Mouse (Mus musculus) forebrain, embryonic 12.5 days (tissue): ENCODE measurements around the gene Sephs2. TPM values are rescaled to one million over a fixed set of nuclear protein-coding genes. Genes with fewer than 3 reads are reported as not detected.
A peak's percentile ranks its signal among the peaks of the same experiment; 100 is the strongest.

Source experiments
- ATAC-seq: fragments of 200-750 bp; cut with Nextera tagmentation; 2 replicates; pipeline ENCODE4 v1.8.0; 2017; ENCODE audit warnings: moderate TSS enrichment; ENCODE audit not compliant: low FRiP score
- H3K27ac ChIP-seq: fragments of 300-500 bp; sonication (generic); 2 replicates; pipeline ENCODE4 v1.5.1; 2016; ENCODE audit warnings: mild to moderate bottlenecking
- H3K27me3 ChIP-seq: fragments of 300-500 bp; sonication (generic); 2 replicates; pipeline ENCODE4 v1.6.1; 2016; ENCODE audit warnings: mild to moderate bottlenecking
- H3K36me3 ChIP-seq: fragments of 300-500 bp; sonication (generic); replicated peaks from 2 replicates; pipeline ENCODE4 v1.6.1; 2016; ENCODE audit warnings: mild to moderate bottlenecking
- H3K4me1 ChIP-seq: fragments of 300-500 bp; sonication (generic); 2 replicates; pipeline ENCODE4 v1.6.1; 2016
- H3K4me2 ChIP-seq: fragments of 300-500 bp; sonication (generic); 2 replicates; pipeline ENCODE4 v1.6.1; 2016; ENCODE audit warnings: mild to moderate bottlenecking, moderate library complexity
- H3K4me3 ChIP-seq: fragments of 300-500 bp; sonication (generic); replicated peaks from 2 replicates; pipeline ENCODE4 v1.5.1; 2016; ENCODE audit warnings: mild to moderate bottlenecking
- H3K9ac ChIP-seq: fragments of 300-500 bp; sonication (generic); 2 replicates; pipeline ENCODE4 v1.6.1; 2016; ENCODE audit warnings: mild to moderate bottlenecking
- H3K9me3 ChIP-seq: fragments of 300-500 bp; sonication (generic); 2 replicates; pipeline ENCODE4 v1.6.1; 2016
- WGBS: fragments of 180-500 bp; shearing (Covaris S2); methylation state at CpG from one replicate; pipeline ENCODE4 v1.1.7; 2016; 5-methylcytosine and 5-hydroxymethylcytosine counted together
- polyA plus RNA-seq: library from polyadenylated mRNA; unstranded; fragments of >200 nt; fragmentation: Nextera tagmentation; extraction: Ambion mirVana; gene quantifications from 2 replicates; pipeline ENCODE4 v1.2.1, GENCODE M21; 2016

Sephs2 gene
- 73.7 and 81.6 TPM in 2 replicates for polyA plus RNA-seq

DNA sequence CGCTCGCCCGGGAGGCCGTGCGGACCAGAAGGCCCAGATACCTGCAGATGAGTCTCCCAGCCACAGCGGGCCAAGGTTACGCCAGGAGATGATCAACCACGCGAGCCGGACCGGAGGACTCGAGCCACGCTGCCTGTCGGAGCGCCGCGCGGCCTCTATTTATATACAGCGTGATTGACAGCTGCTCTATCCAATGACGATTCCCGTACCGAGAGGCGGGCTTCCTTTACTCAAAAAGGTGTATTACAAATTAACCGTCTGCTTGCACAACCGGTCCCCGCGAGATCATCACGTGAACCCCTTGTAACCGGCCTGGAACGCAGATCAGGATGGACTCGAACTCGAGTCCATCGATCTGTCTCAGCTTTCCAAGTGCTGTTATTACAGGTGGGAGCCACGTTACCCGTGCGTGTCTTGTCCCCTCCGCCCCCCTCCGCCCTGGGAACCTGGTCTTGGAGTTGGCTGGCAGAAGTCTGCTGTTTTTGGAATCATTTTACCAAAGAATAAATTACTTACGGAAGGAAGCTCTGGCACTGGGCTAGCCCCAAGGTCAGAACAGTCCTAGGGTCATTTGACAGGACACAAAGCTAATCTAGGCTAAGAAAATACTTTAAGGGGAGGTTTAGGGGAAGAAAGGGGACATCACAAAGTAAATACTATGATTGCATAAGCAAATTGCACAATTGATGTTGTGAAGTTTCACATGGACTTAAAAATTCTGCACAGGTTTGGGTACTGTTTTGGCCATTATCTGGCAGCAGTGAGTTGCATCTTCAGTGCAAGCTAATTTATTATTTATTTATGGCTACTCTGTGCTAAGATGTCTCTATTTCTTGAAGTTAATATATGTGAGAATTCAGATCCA lies at the start of gene Sephs2:
Gene Sephs2, minus strand, starts transcription at position 131 of the 865 bp plus-strand sequence.
- Histone ChIP-seq H3K27ac (peak within 1 kb of the TSS; percentile 80), H3K9ac (peak within 1 kb of the TSS; percentile 91), H3K9me3 (no peaks in the 10 kb centered on the region), H3K4me2 (peak within 1 kb of the TSS; percentile 94), H3K27me3 (no peaks in the 10 kb centered on the region), H3K4me1 (peaks cover 14% of the 10 kb centered on the region), H3K4me3 (peak within 1 kb of the TSS; percentile 83), H3K36me3 (peaks cover 17% of the 10 kb centered on the region)
- ATAC-seq: peak; percentile 91
- WGBS: 3% methylated on average over 39 of the region's 39 CpGs

DNA sequence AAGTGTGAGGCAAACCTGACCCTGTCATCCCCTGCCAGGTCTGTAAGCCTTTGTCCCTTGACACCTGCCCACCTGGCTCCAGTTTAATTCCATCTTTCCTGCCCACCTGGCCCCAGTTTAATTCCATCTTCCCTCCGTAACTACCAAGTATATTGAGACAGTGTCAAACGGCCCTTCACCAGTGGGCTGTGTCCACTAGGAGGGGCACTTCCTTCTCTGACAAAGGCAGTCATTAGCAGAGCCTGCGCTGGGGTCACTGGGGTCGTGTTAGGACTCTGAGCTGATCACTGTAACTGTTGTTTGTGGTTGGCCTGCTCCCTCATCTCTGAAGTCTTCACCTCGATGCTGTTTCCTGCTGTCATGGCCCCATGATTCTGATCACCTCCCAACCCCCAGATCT lies 48.2 kb upstream of the Sephs2 start:
- no peaks in the 10 kb centered on the region for H3K4me1 ChIP-seq
- H3K27ac ChIP-seq: no peak overlapping the region
- H3K36me3 ChIP-seq: no peaks in the 10 kb centered on the region
- no peaks in the 10 kb centered on the region; the same call in 1 of the 2 replicates for H3K27me3 ChIP-seq
- 44% methylated on average over 5 of the region's 5 CpGs for WGBS
- H3K4me3 ChIP-seq: no peak overlapping the region
- no peak overlapping the region for H3K9ac ChIP-seq
- ATAC-seq: no peak
- H3K9me3 ChIP-seq: no peaks in the 10 kb centered on the region
- H3K4me2 ChIP-seq: no peak overlapping the region

DNA sequence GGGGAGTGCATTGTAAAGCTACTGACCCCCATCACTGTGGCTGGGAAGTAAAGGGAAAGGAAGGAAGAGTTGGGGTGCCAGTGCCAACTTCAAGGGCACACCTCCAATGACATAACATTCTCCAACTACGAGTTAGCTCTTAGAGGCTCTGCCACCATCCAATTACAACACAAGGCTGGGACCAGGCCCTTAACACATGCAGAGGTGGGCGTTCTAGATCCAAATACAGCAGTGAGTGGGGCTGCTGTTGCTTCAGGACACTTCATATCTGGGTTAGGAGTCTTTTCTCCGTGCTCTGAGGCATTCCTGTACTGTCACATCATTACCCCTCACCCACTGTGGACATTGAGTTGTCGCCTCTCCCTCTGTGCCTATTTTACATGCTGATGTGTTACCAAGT lies 47.3 kb upstream of the Sephs2 start:
- Histone ChIP-seq H3K4me1 (no peaks in the 10 kb centered on the region), H3K9ac (no peak overlapping the region), H3K4me2 (no peak overlapping the region), H3K4me3 (no peak overlapping the region), H3K9me3 (no peaks in the 10 kb centered on the region), H3K36me3 (no peaks in the 10 kb centered on the region), H3K27me3 (no peaks in the 10 kb centered on the region; the same call in 1 of the 2 replicates), H3K27ac (no peak overlapping the region)
- no peak for ATAC-seq
- WGBS: 73% methylated on average over 4 of the region's 4 CpGs

DNA sequence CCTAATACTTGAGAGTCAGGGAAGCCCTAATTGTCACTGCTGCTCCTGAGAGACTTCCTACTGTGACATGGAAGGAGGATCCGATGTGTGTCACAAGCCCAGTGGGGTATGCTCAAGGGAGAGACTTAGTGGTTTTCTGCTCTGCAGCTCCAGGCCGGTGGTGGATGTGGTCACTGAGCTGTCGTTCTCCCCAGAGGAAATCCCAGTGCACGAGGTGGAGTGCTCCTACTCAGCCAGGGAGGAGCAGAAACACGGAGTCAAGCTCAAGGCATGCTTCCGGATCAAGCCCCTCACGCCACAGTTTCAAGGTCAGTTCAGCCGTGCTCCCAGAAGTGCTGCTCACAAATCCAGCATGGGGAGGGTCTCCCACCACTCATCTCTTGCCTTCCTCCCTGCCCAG lies 40.1 kb upstream of the Sephs2 start:
- Histone ChIP-seq H3K27ac (no peak overlapping the region), H3K9ac (no peak overlapping the region), H3K4me3 (no peak overlapping the region), H3K27me3 (no peaks in the 10 kb centered on the region; the same call in 1 of the 2 replicates), H3K4me2 (no peak overlapping the region), H3K4me1 (no peaks in the 10 kb centered on the region), H3K9me3 (no peaks in the 10 kb centered on the region), H3K36me3 (no peaks in the 10 kb centered on the region)
- ATAC-seq: no peak
- 39% methylated on average over 8 of the region's 8 CpGs for WGBS

DNA sequence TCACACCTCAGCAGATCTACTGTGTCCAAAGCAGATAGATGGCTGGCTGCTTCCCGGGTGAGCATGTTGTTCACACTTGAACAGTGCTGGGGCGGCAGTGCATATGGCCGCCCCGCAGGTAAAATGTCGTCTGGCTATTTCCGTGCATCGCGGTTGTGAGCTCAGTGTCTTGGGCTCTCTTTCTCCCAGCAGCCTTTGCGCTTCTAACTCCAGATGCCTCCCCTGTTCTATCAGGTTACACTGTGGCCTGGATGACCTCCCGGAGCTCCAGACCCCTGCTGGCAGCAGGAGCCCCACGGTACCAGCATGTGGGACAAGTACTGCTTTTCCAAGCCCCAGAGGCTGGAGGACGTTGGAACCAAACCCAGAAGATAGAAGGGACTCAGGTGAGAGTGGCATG lies 36.1 kb upstream of the Sephs2 start:
- WGBS: 74% methylated on average over 12 of the region's 12 CpGs
- Histone ChIP-seq H3K4me1 (no peaks in the 10 kb centered on the region), H3K9ac (no peak overlapping the region), H3K4me3 (no peak overlapping the region), H3K27me3 (no peaks in the 10 kb centered on the region), H3K9me3 (no peaks in the 10 kb centered on the region), H3K27ac (no peak overlapping the region), H3K4me2 (no peak overlapping the region), H3K36me3 (no peaks in the 10 kb centered on the region)
- ATAC-seq: no peak

DNA sequence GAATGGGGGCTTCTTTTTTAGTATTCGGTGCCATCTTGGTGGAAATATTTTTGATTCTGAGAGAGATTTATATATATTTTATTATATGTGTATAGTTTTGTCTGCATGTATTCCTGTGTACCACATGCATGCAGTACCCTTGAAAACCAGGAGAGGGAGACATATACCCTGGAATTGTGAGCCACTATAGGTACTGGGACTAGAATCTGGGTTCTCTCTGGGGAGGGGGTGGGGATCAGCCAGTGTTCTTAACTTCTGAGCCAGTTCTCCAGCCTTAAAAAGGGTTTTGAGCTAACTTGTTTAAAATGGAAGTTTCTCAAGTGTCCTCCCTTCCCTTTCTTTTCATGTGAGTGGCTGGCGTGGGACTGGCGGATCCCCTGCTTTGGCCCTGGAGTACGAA lies 35.0 kb upstream of the Sephs2 start:
- Histone ChIP-seq H3K4me1 (no peaks in the 10 kb centered on the region), H3K4me2 (no peak overlapping the region), H3K4me3 (no peak overlapping the region), H3K27ac (no peak overlapping the region), H3K36me3 (no peaks in the 10 kb centered on the region), H3K27me3 (no peaks in the 10 kb centered on the region), H3K9ac (no peak overlapping the region), H3K9me3 (no peaks in the 10 kb centered on the region)
- no peak for ATAC-seq
- 60% methylated on average over 4 of the region's 4 CpGs for WGBS

DNA sequence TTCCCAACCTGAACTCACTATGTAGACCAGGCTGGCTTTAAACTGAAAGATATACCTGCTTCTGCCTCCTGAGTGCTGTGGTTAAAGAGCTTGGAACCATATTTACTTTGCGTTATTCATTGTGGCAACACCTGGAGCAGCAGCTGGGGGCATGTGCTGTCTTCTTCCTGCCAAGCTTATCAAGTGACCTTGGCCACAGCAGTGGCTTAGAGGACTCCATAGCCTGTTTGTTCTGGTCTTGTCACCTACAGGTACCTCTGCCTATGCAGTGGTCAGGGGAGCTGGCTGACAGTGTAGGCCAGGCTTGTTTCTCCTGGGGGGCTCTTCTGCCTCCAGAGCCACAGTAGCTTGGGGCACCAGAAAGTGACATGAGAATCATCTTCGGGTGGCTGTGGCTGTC lies 34.6 kb upstream of the Sephs2 start:
- H3K4me1 ChIP-seq: no peaks in the 10 kb centered on the region
- WGBS: 86% methylated on average over 2 of the region's 2 CpGs
- no peak overlapping the region for H3K9ac ChIP-seq
- no peaks in the 10 kb centered on the region for H3K9me3 ChIP-seq
- no peak for ATAC-seq
- H3K4me3 ChIP-seq: no peak overlapping the region
- H3K4me2 ChIP-seq: no peak overlapping the region
- no peaks in the 10 kb centered on the region for H3K27me3 ChIP-seq
- H3K36me3 ChIP-seq: no peaks in the 10 kb centered on the region
- no peak overlapping the region for H3K27ac ChIP-seq

DNA sequence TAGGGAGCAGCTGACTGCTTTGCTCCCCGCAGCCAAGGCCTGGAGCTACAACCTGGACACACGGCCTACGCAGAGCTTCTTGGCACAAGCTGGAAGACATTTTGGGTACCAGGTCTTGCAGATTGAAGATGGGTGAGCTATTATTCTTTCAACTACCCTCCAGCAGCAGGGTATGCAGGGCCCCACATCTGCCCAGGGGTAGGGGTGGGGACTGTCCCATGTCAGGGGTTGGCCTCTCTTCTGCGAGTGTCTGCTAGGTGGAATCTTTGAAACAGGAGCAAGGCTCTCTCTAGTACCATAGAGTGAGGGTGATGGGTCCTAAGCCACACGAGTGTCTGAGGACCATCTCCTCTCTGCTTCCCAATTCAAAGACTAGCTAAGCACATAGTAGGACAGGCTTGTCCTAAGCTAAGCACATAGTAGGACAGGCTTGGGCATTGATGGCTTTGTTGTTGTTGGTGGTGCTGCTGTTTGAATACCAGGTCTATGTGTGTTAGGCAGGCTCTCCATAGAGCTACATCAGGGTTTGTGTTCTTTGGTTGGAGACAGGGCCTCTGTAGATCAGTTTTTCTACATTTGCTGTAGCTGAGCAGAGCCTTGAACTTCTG lies 23.8 kb upstream of the Sephs2 start:
- no peak overlapping the region for H3K9ac ChIP-seq
- H3K9me3 ChIP-seq: no peaks in the 10 kb centered on the region
- no peak for ATAC-seq
- H3K4me3 ChIP-seq: no peak overlapping the region
- H3K27ac ChIP-seq: no peak overlapping the region
- 94% methylated on average over 5 of the region's 5 CpGs for WGBS
- H3K36me3 ChIP-seq: no peaks in the 10 kb centered on the region
- H3K4me1 ChIP-seq: no peaks in the 10 kb centered on the region
- peaks cover 3% of the 10 kb centered on the region; the same call in 1 of the 2 replicates for H3K27me3 ChIP-seq
- no peak overlapping the region for H3K4me2 ChIP-seq

DNA sequence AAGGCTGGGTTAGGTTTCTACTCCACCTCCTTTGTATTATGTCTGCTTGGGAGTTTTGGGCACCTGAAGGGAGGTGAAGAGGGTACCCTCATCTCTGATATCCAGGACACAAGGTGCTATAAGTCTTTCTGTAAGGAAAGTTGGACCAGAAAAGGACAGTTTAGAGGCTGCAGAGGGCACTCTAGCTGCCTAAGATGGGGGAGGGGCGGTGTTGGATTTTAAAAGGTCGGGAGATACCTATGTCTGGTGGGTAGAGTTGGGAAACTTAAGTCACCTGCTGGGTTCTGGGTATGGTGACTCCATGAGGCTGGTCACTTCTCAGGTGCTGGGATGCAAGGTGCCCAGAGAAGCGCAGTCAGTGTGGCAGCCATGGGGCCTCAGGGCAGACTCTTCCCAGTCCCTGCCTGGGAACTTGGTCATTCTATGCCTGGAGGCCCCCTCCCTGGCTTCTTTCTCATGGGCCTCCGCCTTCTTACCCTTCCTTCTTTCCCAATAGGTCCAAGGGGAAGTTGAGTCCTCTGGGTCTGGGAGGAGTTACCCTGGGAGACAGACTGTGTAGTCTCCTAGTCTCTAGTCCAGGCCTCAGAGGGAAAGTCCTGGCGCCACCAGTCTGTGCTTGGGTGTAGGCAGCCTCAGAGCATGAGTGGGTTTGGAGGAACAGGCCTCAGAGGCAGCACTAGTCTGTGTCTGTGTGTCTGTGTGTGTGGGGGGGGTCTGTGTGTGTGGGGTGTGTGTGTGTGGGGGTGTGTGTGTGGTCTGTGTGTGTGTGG lies 23.1 kb upstream of the Sephs2 start:
- Histone ChIP-seq H3K4me3 (no peak overlapping the region), H3K27me3 (peaks cover 3% of the 10 kb centered on the region; the same call in 1 of the 2 replicates), H3K9ac (no peak overlapping the region), H3K9me3 (no peaks in the 10 kb centered on the region), H3K4me1 (no peaks in the 10 kb centered on the region), H3K36me3 (no peaks in the 10 kb centered on the region), H3K4me2 (no peak overlapping the region), H3K27ac (no peak overlapping the region)
- no peak for ATAC-seq
- whole genome bisulfite sequencing: 88% methylated on average over 5 of the region's 5 CpGs

DNA sequence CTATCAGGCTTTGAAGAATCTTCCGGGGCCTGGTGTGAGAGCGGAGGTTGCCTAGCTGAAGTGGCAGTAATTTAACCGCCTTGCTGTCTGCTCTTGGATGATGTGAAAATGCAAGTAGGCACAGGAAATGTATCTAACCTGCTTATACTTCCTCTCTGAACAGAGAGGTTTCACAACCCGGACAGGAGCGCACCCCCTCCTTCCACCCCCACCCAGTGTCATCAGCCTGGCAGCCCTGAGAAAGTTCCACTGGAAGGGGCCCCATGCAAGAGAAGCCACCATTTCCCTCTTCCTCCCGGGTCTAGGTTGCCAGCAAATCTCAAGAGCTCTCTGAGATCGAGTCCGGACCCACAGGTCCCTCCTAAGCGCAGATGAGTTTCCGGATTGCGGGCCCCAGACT lies 22.2 kb upstream of the Sephs2 start, which contains the start of gene Itgal:
Gene Itgal, plus strand, starts transcription at position 163 of the 400 bp plus-strand sequence.
- no peak for ATAC-seq
- WGBS: 87% methylated on average over 11 of the region's 11 CpGs
- no peak within 1 kb of the TSS for H3K4me3 ChIP-seq
- no peaks in the 10 kb centered on the region for H3K4me1 ChIP-seq
- H3K36me3 ChIP-seq: no peaks in the 10 kb centered on the region
- H3K27ac ChIP-seq: no peak within 1 kb of the TSS
- H3K4me2 ChIP-seq: no peak within 1 kb of the TSS
- H3K9ac ChIP-seq: no peak within 1 kb of the TSS
- H3K9me3 ChIP-seq: no peaks in the 10 kb centered on the region
- peaks cover 2% of the 10 kb centered on the region; the same call in 1 of the 2 replicates for H3K27me3 ChIP-seq

DNA sequence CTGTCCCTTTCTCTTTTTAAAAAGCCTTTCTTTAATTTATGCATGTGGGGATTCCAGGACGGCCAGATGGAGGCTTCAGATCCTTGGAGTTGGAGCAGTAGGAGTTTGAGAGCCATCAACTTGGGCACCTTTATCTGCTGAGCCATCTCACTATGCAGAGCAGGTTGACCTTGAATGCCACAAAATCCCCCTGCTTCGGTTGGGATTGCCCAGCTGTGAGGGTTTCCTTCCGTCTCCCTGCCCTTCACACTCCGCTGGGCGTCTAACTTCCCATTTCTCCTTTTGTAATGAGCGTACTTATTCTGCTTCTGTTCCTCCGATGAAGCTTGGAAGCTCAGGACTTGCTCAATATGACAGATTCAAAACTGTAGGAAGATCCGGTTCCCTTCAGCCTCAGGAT lies 16.3 kb upstream of the Sephs2 start:
- H3K4me1 ChIP-seq: no peaks in the 10 kb centered on the region; the same call in 1 of the 2 replicates
- no peak overlapping the region for H3K9ac ChIP-seq
- no peak for ATAC-seq
- H3K27me3 ChIP-seq: no peaks in the 10 kb centered on the region; the same call in 1 of the 2 replicates
- H3K27ac ChIP-seq: no peak overlapping the region
- no peak overlapping the region for H3K4me2 ChIP-seq
- H3K36me3 ChIP-seq: no peaks in the 10 kb centered on the region
- no peak overlapping the region for H3K4me3 ChIP-seq
- WGBS: 57% methylated on average over 8 of the region's 8 CpGs
- H3K9me3 ChIP-seq: peaks cover 19% of the 10 kb centered on the region

DNA sequence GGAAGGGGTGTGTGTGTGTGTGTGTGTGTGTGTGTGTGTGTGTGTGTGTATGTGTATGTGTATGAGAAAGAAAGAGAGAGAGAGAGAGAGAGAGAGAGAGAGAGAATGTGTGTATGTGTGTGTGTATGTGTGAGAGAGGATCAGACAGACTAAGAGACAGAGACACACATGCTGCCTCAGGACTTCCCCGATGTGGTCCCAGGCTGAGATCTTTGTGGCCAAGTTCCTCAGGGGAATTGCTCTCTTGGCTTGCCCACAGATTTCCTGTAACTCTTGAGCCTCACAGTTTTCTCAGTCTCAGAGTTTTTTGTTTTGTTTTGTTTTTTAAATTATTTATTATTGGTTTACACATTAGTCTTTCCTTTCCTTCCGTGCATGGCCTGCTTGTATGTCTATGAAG lies 15.5 kb upstream of the Sephs2 start:
- Histone ChIP-seq H3K4me3 (no peak overlapping the region), H3K36me3 (no peaks in the 10 kb centered on the region), H3K27ac (no peak overlapping the region), H3K4me2 (no peak overlapping the region), H3K9me3 (peaks cover 19% of the 10 kb centered on the region), H3K9ac (no peak overlapping the region), H3K4me1 (no peaks in the 10 kb centered on the region; the same call in 1 of the 2 replicates), H3K27me3 (no peaks in the 10 kb centered on the region; the same call in 1 of the 2 replicates)
- 88% methylated on average over 2 of the region's 2 CpGs for WGBS
- no peak for ATAC-seq
